Mouse (Mus musculus) testis, adult 2 months (tissue): ENCODE data around the gene Mrpl42. TPM values are rescaled to one million over a fixed set of nuclear protein-coding genes. Genes with fewer than 3 reads are reported as not detected.

Source experiments
- H3K27ac ChIP-seq: fragments of 200-500 bp; 2 replicates; pipeline ENCODE4 v1.5.1; 2012; ENCODE audit warnings: low read depth, low read length; ENCODE audit not compliant: control insufficient read depth, insufficient read depth
- H3K27me3 ChIP-seq: fragments of 200-500 bp; 2 replicates; pipeline ENCODE4 v1.6.1; 2012; ENCODE audit warnings: mild to moderate bottlenecking, low read length, moderate library complexity; ENCODE audit not compliant: control insufficient read depth, insufficient read depth
- H3K36me3 ChIP-seq: fragments of 200-500 bp; 2 replicates; pipeline ENCODE4 v1.6.1; 2012; ENCODE audit warnings: mild to moderate bottlenecking, low read length; ENCODE audit not compliant: control insufficient read depth, insufficient read depth
- H3K4me1 ChIP-seq: fragments of 200-500 bp; 2 replicates; pipeline ENCODE4 v1.6.1; 2012; ENCODE audit warnings: low read length; ENCODE audit not compliant: control insufficient read depth, insufficient read depth
- H3K4me3 ChIP-seq: fragments of 200-500 bp; 2 replicates; pipeline ENCODE4 v1.5.1; 2012; ENCODE audit warnings: low read depth, mild to moderate bottlenecking, low read length, moderate library complexity, mixed read lengths; ENCODE audit not compliant: control insufficient read depth
- CTCF ChIP-seq: fragments of 200-500 bp; IDR thresholded peaks from 2 replicates; pipeline ENCODE4 v1.5.1; 2012; ENCODE audit warnings: low read depth, mild to moderate bottlenecking, inconsistent platforms, low read length, moderate library complexity; ENCODE audit not compliant: control insufficient read depth, insufficient read depth, insufficient replicate concordance
- POLR2A ChIP-seq: fragments of 200-500 bp; IDR thresholded peaks from 2 replicates; pipeline ENCODE4 v1.6.1; 2012; ENCODE audit warnings: low read depth, mild to moderate bottlenecking, inconsistent platforms, low read length, moderate library complexity; ENCODE audit not compliant: control insufficient read depth
- polyA plus RNA-seq: library from polyadenylated mRNA; depleted of rRNA; stranded (reverse); fragments of >200 nt; gene quantifications from 2 replicates; pipeline ENCODE4 v1.2.3, GENCODE M21; 2012

The Mrpl42 gene
- polyA plus RNA-seq, 1 experiment: 64.5 TPM

DNA sequence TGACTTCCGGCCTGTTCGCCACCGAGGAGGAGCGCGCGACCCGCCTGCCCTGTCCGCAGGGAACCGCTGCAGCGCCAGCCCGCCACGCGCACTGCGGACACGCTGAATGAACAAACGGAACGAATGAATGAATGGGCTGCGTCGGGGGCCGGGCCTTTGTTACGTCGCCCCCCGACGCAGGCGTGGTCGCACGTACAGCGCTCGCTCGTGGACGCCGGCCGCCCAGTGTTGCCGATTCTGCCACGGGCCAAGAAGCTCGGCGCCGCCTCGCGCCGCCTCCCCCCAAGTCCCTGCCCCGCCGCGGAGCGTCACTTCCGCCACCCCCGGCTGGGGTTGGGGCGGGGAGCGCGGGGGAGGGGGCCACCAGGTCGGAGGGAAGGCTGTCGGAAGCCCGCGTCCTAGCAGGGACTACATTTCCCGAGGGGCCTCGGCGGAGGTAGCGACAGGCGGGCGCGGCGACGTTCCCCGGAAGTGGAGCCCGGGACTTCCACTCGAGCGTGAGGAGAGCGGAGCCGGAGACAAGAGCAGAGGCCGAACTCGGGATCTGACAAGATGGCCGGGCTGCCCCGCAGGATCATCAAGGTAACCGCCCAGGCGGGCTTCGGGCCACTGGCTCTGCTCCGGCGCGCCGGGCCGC, 13.0 kb upstream of the Mrpl42 start, which contains the start of gene Ube2n:
TSS of gene Ube2n (plus strand) at position 490 of the 637 bp plus-strand sequence.
- Histone ChIP-seq H3K4me3 (peak within 1 kb of the TSS; percentile 96), H3K36me3 (no peaks in the 10 kb centered on the region), H3K27me3 (no peaks in the 10 kb centered on the region), H3K4me1 (peaks cover 5% of the 10 kb centered on the region), H3K27ac (peak within 1 kb of the TSS; percentile 96)
- TF ChIP-seq POLR2A (peak; percentile 95), CTCF (no peak)

DNA sequence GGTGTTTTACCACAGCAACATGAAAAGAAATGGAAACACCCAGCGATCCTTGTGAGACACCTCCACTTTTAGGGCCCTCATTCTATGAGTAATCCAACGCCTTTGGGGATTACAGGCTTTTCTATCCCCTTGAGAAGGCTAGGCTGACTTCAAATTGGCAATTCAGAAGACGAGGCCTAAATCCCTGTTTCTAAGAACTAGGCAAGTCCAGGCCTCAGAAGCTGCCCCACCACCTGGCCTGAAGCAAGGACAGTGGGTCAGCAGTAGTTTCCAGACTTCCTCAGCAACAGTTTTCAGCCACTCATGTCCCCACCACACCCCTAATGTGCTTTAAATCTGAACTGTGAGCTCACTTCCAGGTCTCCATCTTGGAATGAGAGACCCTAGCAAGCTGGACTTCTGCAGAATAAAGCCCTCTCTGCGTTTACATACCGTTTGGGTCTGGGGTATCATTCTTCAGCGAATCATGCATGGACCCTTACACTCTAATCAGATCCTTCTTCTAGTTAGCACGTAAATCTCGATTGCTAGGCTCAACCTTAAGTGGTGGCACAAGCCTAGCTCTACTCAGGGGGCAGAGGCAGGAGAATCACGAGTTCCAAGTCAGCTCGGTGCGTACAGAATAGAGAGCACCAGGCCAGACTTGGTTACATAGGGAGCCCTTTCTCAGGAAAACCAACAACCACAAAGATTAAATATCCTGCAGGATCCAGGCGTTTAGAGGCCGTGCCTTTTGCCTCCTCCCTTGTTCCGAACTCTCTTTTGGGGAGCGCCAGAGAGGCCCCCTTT, 12.2 kb upstream of the Mrpl42 start:
- Histone ChIP-seq H3K4me1 (peaks cover 5% of the 10 kb centered on the region), H3K27ac (peak overlapping the region; percentile 88), H3K27me3 (no peaks in the 10 kb centered on the region), H3K4me3 (peak overlapping the region; percentile 96), H3K36me3 (no peaks in the 10 kb centered on the region)
- TF ChIP-seq POLR2A (no peak), CTCF (no peak)

DNA sequence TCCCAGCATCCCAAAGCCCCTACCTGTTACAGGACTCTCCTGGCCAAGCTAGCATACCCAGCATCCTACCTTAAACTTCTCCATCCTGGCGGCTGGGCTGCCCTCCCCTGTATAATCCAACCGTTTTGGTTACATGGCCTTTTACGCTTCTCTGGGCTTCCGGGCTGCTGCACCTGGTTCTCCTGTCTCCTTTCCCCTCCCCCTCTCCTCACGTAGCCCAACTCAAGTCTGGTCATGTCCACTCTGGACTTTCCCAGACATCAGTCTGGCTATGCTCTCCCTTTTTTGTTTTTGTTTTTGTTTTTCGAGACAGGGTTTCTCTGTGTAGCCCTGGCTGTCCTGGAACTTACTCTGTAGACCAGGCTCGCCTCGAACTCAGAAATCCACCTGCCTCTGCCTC, 10.9 kb upstream of the Mrpl42 start:
- Histone ChIP-seq H3K36me3 (no peaks in the 10 kb centered on the region), H3K27ac (peak overlapping the region; percentile 27), H3K4me3 (peak overlapping the region; percentile 96)

DNA sequence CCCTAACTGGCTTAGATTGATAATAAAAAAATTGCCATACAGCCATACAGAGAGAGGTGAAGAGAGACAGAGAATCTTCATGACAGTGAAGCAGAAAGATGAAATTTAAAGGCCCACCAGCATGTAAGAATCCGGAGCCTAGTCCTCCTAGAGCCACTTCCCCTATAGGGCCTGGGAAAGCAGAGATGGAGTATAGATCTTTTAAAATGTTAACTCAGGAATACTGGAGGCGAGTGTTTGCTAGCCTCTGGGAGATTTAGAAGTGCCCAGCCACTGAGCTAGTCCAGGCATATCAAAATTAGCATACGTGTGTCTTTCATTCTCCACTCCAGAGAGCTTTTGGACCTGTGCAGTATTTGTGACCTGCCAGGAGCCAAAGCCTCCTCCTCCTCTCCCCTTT, 7.5 kb upstream of the Mrpl42 start:
- Histone ChIP-seq H3K4me3 (no peak overlapping the region), H3K27ac (no peak overlapping the region), H3K4me1 (peaks cover 5% of the 10 kb centered on the region), H3K36me3 (no peaks in the 10 kb centered on the region), H3K27me3 (no peaks in the 10 kb centered on the region)
- TF ChIP-seq POLR2A: no peak
- TF ChIP-seq CTCF: no peak

More for the DNA sequence above, 10.9 kb upstream of the Mrpl42 start:
- TF ChIP-seq CTCF: no peak
- TF ChIP-seq POLR2A: no peak
- Histone ChIP-seq H3K4me1 (peaks cover 5% of the 10 kb centered on the region), H3K27me3 (no peaks in the 10 kb centered on the region)

- no peaks in the 10 kb centered on the region for H3K36me3 ChIP-seq
- TF ChIP-seq CTCF: no peak
- no peak for TF ChIP-seq POLR2A
- no peak overlapping the region for H3K4me3 ChIP-seq
- no peaks in the 10 kb centered on the region for H3K27me3 ChIP-seq
- H3K27ac ChIP-seq: no peak overlapping the region; the same call in 1 of the 2 replicates
- H3K4me1 ChIP-seq: peaks cover 1% of the 10 kb centered on the region
These were observed 7.1 kb upstream of the Mrpl42 start for GRCm38 (mm10) chr10:95508793-95509192.

- Histone ChIP-seq H3K4me3 (no peak overlapping the region), H3K4me1 (no peaks in the 10 kb centered on the region), H3K27ac (no peak overlapping the region), H3K36me3 (no peaks in the 10 kb centered on the region), H3K27me3 (no peaks in the 10 kb centered on the region)
- TF ChIP-seq POLR2A (no peak), CTCF (no peak)
These were observed 6.4 kb upstream of the Mrpl42 start for GRCm38 (mm10) chr10:95508126-95508525.

DNA sequence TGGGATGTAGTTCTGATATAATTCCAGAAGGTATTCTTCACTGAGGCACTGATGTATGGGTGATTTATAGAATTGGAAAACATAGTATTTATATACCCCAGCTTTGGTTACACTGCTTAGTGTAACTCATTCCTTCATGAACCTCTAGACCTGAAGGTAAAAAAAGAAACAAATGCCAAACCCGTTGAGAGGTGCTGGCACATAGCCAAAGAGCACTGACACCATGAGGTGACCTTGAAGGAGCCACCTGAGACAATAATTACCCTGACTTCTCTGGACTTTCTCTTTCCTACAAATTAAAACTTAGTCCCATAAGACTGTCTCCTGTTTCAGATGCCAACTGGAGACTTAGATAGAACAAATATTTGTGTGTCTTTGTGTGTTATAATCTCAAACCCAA, 2.6 kb upstream of the Mrpl42 start:
- H3K27ac ChIP-seq: no peak overlapping the region
- H3K27me3 ChIP-seq: no peaks in the 10 kb centered on the region
- no peak overlapping the region for H3K4me3 ChIP-seq
- no peaks in the 10 kb centered on the region for H3K4me1 ChIP-seq
- TF ChIP-seq POLR2A (no peak), CTCF (no peak)
- no peaks in the 10 kb centered on the region for H3K36me3 ChIP-seq
